Mouse (Mus musculus): Measurements from ENCODE around the gene Prim1. TPM values are rescaled to one million over a fixed set of nuclear protein-coding genes. Genes with fewer than 3 reads are reported as not detected.
A peak's percentile ranks its signal among the peaks of the same experiment; 100 is the strongest.
"Not testable (repeated sequence)": the region's sequence is repeated elsewhere in the genome, so short reads cannot be mapped to it uniquely, and the experiment has no call there.

Prim1 gene
- polyA plus RNA-seq, 1 experiment from 2014 or later = 38.7 TPM

- no peaks in the 10 kb centered on the region for H3K9me3 ChIP-seq (ENCODE audit: control insufficient read depth, low read length)
- peak; percentile 91 for ATAC-seq (ENCODE audit: low read depth)
- H3K4me1 ChIP-seq (ENCODE audit: control insufficient read depth, insufficient read depth, low read length) = peaks cover 16% of the 10 kb centered on the region
- peak within 1 kb of the TSS; percentile 81 for H3K9ac ChIP-seq (replicated peaks; ENCODE audit: low read depth, low read length)
- no peaks in the 10 kb centered on the region for H3K27me3 ChIP-seq (ENCODE audit: control insufficient read depth, insufficient read depth, low read length)
- no peaks in the 10 kb centered on the region for H3K36me3 ChIP-seq (ENCODE audit: control insufficient read depth, insufficient read depth, low read length)
- peak within 1 kb of the TSS; percentile 98 for H3K27ac ChIP-seq (ENCODE audit: low read depth, low read length)
- WGBS = under 1% methylated on average over 47 of the region's 72 CpGs
- peak within 1 kb of the TSS; percentile 96 for H3K4me2 ChIP-seq (ENCODE audit: low read depth, low read length)
- peak within 1 kb of the TSS; percentile 87 for H3K4me3 ChIP-seq (ENCODE audit: low read depth, low read length)
These were observed 43.7 kb downstream of the Prim1 start, which contains the start of gene Ptges3 for GRCm38 (mm10) chr10:128058601-128059151. Ptges3 (plus strand) TSS chr10:128058954.

GRCm38 (mm10) chr10:128059207-128059981 lies 44.4 kb downstream of the Prim1 start:
- H3K4me2 ChIP-seq (ENCODE audit: low read depth, low read length) = peak overlapping the region; percentile 96
- H3K4me3 ChIP-seq (ENCODE audit: low read depth, low read length) = peak overlapping the region; percentile 87
- H3K36me3 ChIP-seq (ENCODE audit: control insufficient read depth, insufficient read depth, low read length) = no peaks in the 10 kb centered on the region
- H3K27me3 ChIP-seq (ENCODE audit: control insufficient read depth, insufficient read depth, low read length) = no peaks in the 10 kb centered on the region
- H3K27ac ChIP-seq (ENCODE audit: low read depth, low read length) = peak overlapping the region; percentile 98
- H3K4me1 ChIP-seq (ENCODE audit: control insufficient read depth, insufficient read depth, low read length) = peaks cover 16% of the 10 kb centered on the region
- under 1% methylated on average over 61 of the region's 62 CpGs for WGBS
- peak overlapping the region; percentile 81 for H3K9ac ChIP-seq (replicated peaks; ENCODE audit: low read depth, low read length)
- ATAC-seq (ENCODE audit: low read depth) = peak; percentile 68
- no peaks in the 10 kb centered on the region for H3K9me3 ChIP-seq (ENCODE audit: control insufficient read depth, low read length)

- no peak overlapping the region for H3K9ac ChIP-seq (replicated peaks; ENCODE audit: low read depth, low read length)
- ATAC-seq (ENCODE audit: low read depth) = no peak
- H3K4me2 ChIP-seq (ENCODE audit: low read depth, low read length) = no peak overlapping the region; the same call in 1 of the 2 replicates
- H3K9me3 ChIP-seq (ENCODE audit: control insufficient read depth, low read length) = no peaks in the 10 kb centered on the region
- WGBS = 97% methylated on average over 5 of the region's 5 CpGs
- no peaks in the 10 kb centered on the region for H3K27me3 ChIP-seq (ENCODE audit: control insufficient read depth, insufficient read depth, low read length)
- H3K27ac ChIP-seq (ENCODE audit: low read depth, low read length) = no peak overlapping the region
- H3K4me1 ChIP-seq (ENCODE audit: control insufficient read depth, insufficient read depth, low read length) = peaks cover 16% of the 10 kb centered on the region
- H3K4me3 ChIP-seq (ENCODE audit: low read depth, low read length) = no peak overlapping the region
- no peaks in the 10 kb centered on the region for H3K36me3 ChIP-seq (ENCODE audit: control insufficient read depth, insufficient read depth, low read length)
These were observed 46.1 kb downstream of the Prim1 start for GRCm38 (mm10) chr10:128061109-128061508.

- H3K36me3 ChIP-seq (ENCODE audit: control insufficient read depth, insufficient read depth, low read length) = no peaks in the 10 kb centered on the region
- no peak for ATAC-seq (ENCODE audit: low read depth)
- H3K9ac ChIP-seq (replicated peaks; ENCODE audit: low read depth, low read length) = no peak overlapping the region
- no peaks in the 10 kb centered on the region for H3K9me3 ChIP-seq (ENCODE audit: control insufficient read depth, low read length)
- no peaks in the 10 kb centered on the region for H3K27me3 ChIP-seq (ENCODE audit: control insufficient read depth, insufficient read depth, low read length)
- H3K4me2 ChIP-seq (ENCODE audit: low read depth, low read length) = no peak overlapping the region
- WGBS = 97% methylated on average over 6 of the region's 6 CpGs
- H3K4me3 ChIP-seq (ENCODE audit: low read depth, low read length) = no peak overlapping the region
- peaks cover 16% of the 10 kb centered on the region for H3K4me1 ChIP-seq (ENCODE audit: control insufficient read depth, insufficient read depth, low read length)
- H3K27ac ChIP-seq (ENCODE audit: low read depth, low read length) = no peak overlapping the region
These were observed 47.4 kb downstream of the Prim1 start for GRCm38 (mm10) chr10:128062221-128062989.

- Histone ChIP-seq H3K27ac (ENCODE audit: low read depth, low read length) (no peak overlapping the region), H3K9me3 (ENCODE audit: control insufficient read depth, low read length) (no peaks in the 10 kb centered on the region), H3K4me3 (ENCODE audit: low read depth, low read length) (no peak overlapping the region), H3K36me3 (ENCODE audit: control insufficient read depth, insufficient read depth, low read length) (peaks cover 8% of the 10 kb centered on the region; the same call in 1 of the 2 replicates), H3K4me2 (ENCODE audit: low read depth, low read length) (no peak overlapping the region), H3K9ac (replicated peaks; ENCODE audit: low read depth, low read length) (no peak overlapping the region), H3K27me3 (ENCODE audit: control insufficient read depth, insufficient read depth, low read length) (no peaks in the 10 kb centered on the region), H3K4me1 (ENCODE audit: control insufficient read depth, insufficient read depth, low read length) (no peaks in the 10 kb centered on the region)
- no peak for ATAC-seq (ENCODE audit: low read depth)
- WGBS = 86% methylated on average over 5 of the region's 5 CpGs
These were observed 51.1 kb downstream of the Prim1 start for GRCm38 (mm10) chr10:128066072-128066471.

- Histone ChIP-seq H3K4me2 (ENCODE audit: low read depth, low read length) (no peak overlapping the region), H3K27me3 (ENCODE audit: control insufficient read depth, insufficient read depth, low read length) (no peaks in the 10 kb centered on the region), H3K4me3 (ENCODE audit: low read depth, low read length) (no peak overlapping the region), H3K9ac (replicated peaks; ENCODE audit: low read depth, low read length) (no peak overlapping the region), H3K36me3 (ENCODE audit: control insufficient read depth, insufficient read depth, low read length) (peaks cover 32% of the 10 kb centered on the region; the same call in 1 of the 2 replicates), H3K27ac (ENCODE audit: low read depth, low read length) (no peak overlapping the region), H3K4me1 (ENCODE audit: control insufficient read depth, insufficient read depth, low read length) (no peaks in the 10 kb centered on the region), H3K9me3 (ENCODE audit: control insufficient read depth, low read length) (no peaks in the 10 kb centered on the region)
- no peak for ATAC-seq (ENCODE audit: low read depth)
- 97% methylated on average over 4 of the region's 4 CpGs for WGBS
These were observed 54.2 kb downstream of the Prim1 start for GRCm38 (mm10) chr10:128069201-128069600.

GRCm38 (mm10) chr10:128070432-128070831 lies 55.5 kb downstream of the Prim1 start:
- H3K9me3 ChIP-seq (ENCODE audit: control insufficient read depth, low read length); H3K27ac ChIP-seq (ENCODE audit: low read depth, low read length); H3K4me2 ChIP-seq (ENCODE audit: low read depth, low read length); ATAC-seq (ENCODE audit: low read depth); H3K4me1 ChIP-seq (ENCODE audit: control insufficient read depth, insufficient read depth, low read length); H3K9ac ChIP-seq (replicated peaks; ENCODE audit: low read depth, low read length); H3K27me3 ChIP-seq (ENCODE audit: control insufficient read depth, insufficient read depth, low read length); H3K4me3 ChIP-seq (ENCODE audit: low read depth, low read length): not testable (repeated sequence)
- peaks cover 35% of the 10 kb centered on the region; the same call in 1 of the 2 replicates for H3K36me3 ChIP-seq (ENCODE audit: control insufficient read depth, insufficient read depth, low read length)
- 99% methylated on average over 2 of the region's 2 CpGs for WGBS

- H3K4me1 ChIP-seq (ENCODE audit: control insufficient read depth, insufficient read depth, low read length); H3K4me2 ChIP-seq (ENCODE audit: low read depth, low read length); ATAC-seq (ENCODE audit: low read depth); H3K27ac ChIP-seq (ENCODE audit: low read depth, low read length); H3K9ac ChIP-seq (replicated peaks; ENCODE audit: low read depth, low read length); H3K9me3 ChIP-seq (ENCODE audit: control insufficient read depth, low read length); H3K4me3 ChIP-seq (ENCODE audit: low read depth, low read length); H3K27me3 ChIP-seq (ENCODE audit: control insufficient read depth, insufficient read depth, low read length): not testable (repeated sequence)
- WGBS = 77% methylated on average over 5 of the region's 5 CpGs
- peaks cover 13% of the 10 kb centered on the region; the same call in 1 of the 2 replicates for H3K36me3 ChIP-seq (ENCODE audit: control insufficient read depth, insufficient read depth, low read length)
These were observed 63.3 kb downstream of the Prim1 start for GRCm38 (mm10) chr10:128078269-128078668.
